Mouse (Mus musculus) forebrain, embryonic 10.5 days (tissue): ENCODE data around the gene Zfp319. TPM values are rescaled to one million over a fixed set of nuclear protein-coding genes. Genes with fewer than 3 reads are reported as not detected.

Experiments used
- DNase-seq: peaks from one replicate; pipeline ENCODE4 v3.0.0-alpha.2; 2017; ENCODE audit warnings: low spot score; ENCODE audit errors: extremely low spot score
- H3K27ac ChIP-seq: fragments of 300-500 bp; sonication (generic); 2 replicates; pipeline ENCODE4 v1.5.1; 2016; ENCODE audit warnings: mild to moderate bottlenecking
- H3K27me3 ChIP-seq: fragments of 300-500 bp; sonication (generic); 2 replicates; pipeline ENCODE4 v1.6.1; 2016; ENCODE audit warnings: mild to moderate bottlenecking; ENCODE audit not compliant: poor library complexity, severe bottlenecking
- H3K36me3 ChIP-seq: fragments of 300-500 bp; sonication (generic); replicated peaks from 2 replicates; pipeline ENCODE4 v1.6.1; 2016; ENCODE audit warnings: mild to moderate bottlenecking, moderate library complexity
- H3K4me1 ChIP-seq: fragments of 300-500 bp; sonication (generic); 2 replicates; pipeline ENCODE4 v1.6.1; 2016
- H3K4me3 ChIP-seq: fragments of 300-500 bp; sonication (generic); 2 replicates; pipeline ENCODE4 v1.5.1; 2016; ENCODE audit warnings: mild to moderate bottlenecking, moderate library complexity
- H3K9me3 ChIP-seq: fragments of 300-500 bp; sonication (generic); 2 replicates; pipeline ENCODE4 v1.6.1; 2016; ENCODE audit warnings: mild to moderate bottlenecking, moderate library complexity
- WGBS: fragments of 180-500 bp; shearing (Covaris S2); methylation state at CpG from one replicate; pipeline ENCODE4 v1.1.7; 2016; 5-methylcytosine and 5-hydroxymethylcytosine counted together
- polyA plus RNA-seq: library from polyadenylated mRNA; unstranded; fragments of >200 nt; fragmentation: Nextera tagmentation; extraction: Ambion mirVana; gene quantifications from 2 replicates; pipeline ENCODE4 v1.2.1, GENCODE M21; 2016

Gene Zfp319
- polyA plus RNA-seq, 1 experiment from 2014 or later, result 10.7 TPM

DNA sequence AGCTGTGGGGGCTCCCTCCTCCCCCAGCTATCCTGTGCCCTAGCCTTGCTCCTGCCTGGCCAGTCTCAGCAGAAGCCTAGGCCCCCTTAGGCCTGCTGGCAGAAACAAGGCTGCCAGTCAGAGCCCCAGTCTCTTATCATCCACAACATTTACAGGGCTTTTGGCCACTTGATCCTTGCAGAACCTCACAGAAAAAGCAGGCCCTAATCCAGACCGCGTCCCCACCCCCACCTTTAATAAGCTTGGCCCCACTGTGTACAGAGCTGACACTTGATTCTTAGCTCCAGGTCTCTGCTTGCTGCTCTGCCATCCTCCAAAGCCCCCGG is 29.2 kb upstream of the Zfp319 start:
- 81% methylated on average over 3 of the region's 3 CpGs for WGBS
- Histone ChIP-seq H3K36me3 (peaks cover 15% of the 10 kb centered on the region), H3K9me3 (peaks cover 4% of the 10 kb centered on the region; the same call in 1 of the 2 replicates), H3K4me3 (no peak overlapping the region), H3K27me3 (no peaks in the 10 kb centered on the region), H3K4me1 (peaks cover 36% of the 10 kb centered on the region), H3K27ac (peak overlapping the region; percentile 68)
- no peak for DNase-seq

DNA sequence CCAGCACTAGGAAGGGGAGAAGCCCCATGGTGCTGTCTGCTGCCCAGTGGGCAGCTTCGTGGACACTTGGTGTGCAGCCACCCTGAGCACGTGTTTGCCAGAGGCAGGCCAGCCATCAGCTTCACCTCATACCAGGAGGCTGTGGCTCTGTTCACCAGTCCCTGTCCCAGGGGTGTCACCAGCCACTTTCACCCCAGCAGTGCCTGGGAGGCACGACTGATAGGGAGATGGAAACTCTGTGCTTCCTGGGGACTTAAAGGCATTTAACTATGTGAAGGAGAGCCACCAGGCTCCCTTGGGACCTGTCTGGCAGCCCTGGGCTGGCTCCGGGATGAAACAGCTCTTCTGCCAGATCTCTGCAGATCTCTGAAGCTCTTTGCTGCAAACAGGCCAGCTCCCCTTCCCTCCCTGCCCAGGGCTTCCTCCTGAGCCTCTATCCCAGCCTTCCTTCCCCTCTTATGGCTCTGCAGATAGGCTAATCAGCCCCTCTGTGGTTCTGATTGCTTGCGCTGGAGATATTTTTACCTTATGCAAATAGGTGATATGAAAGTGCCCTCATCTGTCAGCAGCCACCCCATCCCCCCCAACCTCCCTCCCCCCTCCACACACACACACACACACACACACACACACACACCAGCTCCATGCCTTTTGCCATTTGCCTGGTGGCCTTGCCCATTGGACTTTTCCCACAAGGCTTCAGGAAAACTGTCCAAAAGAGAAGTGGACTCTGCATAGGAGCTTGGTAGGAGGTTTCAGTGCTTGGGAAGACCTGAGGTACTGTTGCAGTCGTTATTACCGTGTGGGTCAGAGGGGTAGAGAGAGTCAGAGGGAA is 28.6 kb upstream of the Zfp319 start:
- peaks cover 4% of the 10 kb centered on the region; the same call in 1 of the 2 replicates for H3K9me3 ChIP-seq
- peak overlapping the region; percentile 68 for H3K27ac ChIP-seq
- DNase-seq, result no peak
- peaks cover 36% of the 10 kb centered on the region for H3K4me1 ChIP-seq
- no peaks in the 10 kb centered on the region for H3K27me3 ChIP-seq
- peaks cover 15% of the 10 kb centered on the region for H3K36me3 ChIP-seq
- no peak overlapping the region for H3K4me3 ChIP-seq
- 59% methylated on average over 7 of the region's 7 CpGs for WGBS

DNA sequence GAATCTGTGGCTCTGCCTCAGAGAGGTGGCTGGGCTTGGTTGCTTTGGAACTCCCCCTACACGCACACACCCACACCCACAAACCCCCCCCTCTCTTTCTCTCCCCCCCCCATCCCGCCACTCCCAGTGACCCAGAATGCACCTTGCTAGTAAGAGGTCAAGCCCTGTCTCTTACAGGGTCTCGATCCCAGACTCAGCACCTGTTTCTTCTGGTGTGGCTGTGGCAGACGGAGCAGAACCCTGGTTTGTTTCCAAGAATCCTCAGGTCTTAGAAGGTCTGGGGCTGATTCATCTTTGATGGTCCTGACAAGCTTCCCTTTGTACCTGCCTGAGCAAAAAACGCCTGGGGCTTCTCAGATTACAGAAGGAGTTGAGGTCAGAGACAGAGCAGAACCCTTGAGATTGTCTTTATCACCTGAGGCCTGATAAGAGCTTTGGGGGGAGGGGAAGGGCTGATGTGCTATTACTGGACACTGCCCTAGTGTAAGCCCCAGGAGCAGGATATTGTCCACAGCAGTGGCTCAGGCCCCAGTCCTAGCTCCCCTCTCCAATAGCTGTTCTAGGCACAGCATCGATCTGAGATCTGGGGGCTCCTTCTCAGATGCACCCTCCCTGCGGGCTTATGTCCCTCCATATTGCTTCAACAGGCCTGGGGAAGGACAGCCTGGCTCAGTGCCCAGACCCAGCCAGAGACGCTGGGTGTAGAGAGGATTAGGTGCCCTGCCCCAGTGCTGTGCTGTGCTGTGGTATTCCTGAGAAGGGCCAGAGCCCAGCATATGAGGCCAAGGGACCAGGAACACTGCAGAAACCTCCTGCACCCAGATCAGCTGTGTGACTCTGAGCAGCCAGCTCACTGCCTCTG is 27.0 kb upstream of the Zfp319 start:
- peaks cover 13% of the 10 kb centered on the region for H3K27me3 ChIP-seq
- 73% methylated on average over 8 of the region's 8 CpGs for WGBS
- H3K4me3 ChIP-seq, result no peak overlapping the region
- H3K27ac ChIP-seq, result no peak overlapping the region
- H3K4me1 ChIP-seq, result peaks cover 47% of the 10 kb centered on the region
- DNase-seq, result no peak
- peaks cover 13% of the 10 kb centered on the region for H3K36me3 ChIP-seq
- peaks cover under 1% of the 10 kb centered on the region; the same call in 1 of the 2 replicates for H3K9me3 ChIP-seq

GRCm38 (mm10) chr8:95354606-95355005 is 22.9 kb upstream of the Zfp319 start:
- Histone ChIP-seq H3K4me1 (peaks cover 54% of the 10 kb centered on the region), H3K36me3 (peaks cover 5% of the 10 kb centered on the region; the same call in 1 of the 2 replicates), H3K27ac (no peak overlapping the region), H3K9me3 (no peaks in the 10 kb centered on the region), H3K27me3 (peaks cover 53% of the 10 kb centered on the region), H3K4me3 (no peak overlapping the region)
- no peak for DNase-seq
- 91% methylated on average over 2 of the region's 2 CpGs for WGBS

DNA sequence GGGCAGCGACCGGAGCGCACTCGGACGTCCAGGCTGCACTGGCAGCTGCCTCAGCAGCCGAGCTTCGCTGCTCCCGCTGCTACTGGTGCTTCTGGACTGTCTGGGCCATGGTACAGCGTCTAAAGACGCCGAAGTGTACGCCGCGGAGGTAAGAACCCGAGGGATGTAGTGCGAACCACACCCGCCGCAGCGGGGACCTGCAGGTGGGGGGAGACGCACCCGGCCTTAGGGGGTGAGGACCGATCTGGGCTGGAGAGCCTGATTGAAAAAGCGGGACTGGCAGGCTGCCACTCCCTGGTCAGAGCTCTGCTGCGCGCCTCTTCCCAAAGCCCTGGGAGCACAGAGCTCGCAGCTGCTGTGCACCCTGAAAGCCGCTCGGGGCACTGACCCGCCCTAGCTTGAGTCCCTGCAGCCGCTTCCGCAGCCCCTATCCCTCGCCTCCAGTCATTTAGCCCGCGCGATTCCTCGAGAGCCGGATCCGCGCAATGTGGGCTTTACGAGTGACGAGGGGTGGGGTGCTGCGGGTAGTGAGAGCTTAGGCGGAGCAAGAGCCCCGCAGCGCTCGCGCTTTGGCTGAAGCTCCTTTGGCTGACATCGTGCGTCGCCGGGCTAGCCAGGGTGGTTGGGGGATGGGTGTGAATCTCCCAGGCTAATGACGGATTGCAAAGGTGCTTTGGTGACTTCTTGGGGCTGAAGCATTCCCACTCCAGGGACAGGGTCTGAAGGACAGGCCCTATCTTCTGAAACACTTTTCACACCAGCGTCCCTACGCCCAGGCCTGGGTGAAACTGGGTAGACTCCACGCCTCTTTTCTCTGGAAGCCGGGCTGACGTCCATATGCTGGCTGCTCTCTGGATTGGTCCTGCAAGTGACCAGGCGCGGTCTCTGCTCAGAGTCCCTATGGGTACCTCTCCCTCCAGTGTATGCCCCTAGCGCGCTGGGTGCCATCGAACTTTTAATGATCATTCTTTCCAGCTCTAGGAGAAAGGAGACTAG is 21.4 kb upstream of the Zfp319 start:
- Histone ChIP-seq H3K27me3 (peaks cover 60% of the 10 kb centered on the region), H3K27ac (peak overlapping the region; percentile 94), H3K9me3 (no peaks in the 10 kb centered on the region), H3K36me3 (peaks cover 5% of the 10 kb centered on the region; the same call in 1 of the 2 replicates), H3K4me1 (peaks cover 48% of the 10 kb centered on the region), H3K4me3 (peak overlapping the region; percentile 80)
- peak; percentile 72 for DNase-seq
- WGBS, result 2% methylated on average over 62 of the region's 62 CpGs

- peak; percentile 80 for DNase-seq
- H3K27me3 ChIP-seq, result peaks cover 60% of the 10 kb centered on the region
- H3K27ac ChIP-seq, result peak within 1 kb of the TSS; percentile 94
- H3K4me1 ChIP-seq, result peaks cover 45% of the 10 kb centered on the region
- peak within 1 kb of the TSS; percentile 80 for H3K4me3 ChIP-seq
- under 1% methylated on average over 77 of the region's 80 CpGs for WGBS
- H3K36me3 ChIP-seq, result peaks cover 5% of the 10 kb centered on the region; the same call in 1 of the 2 replicates
- no peaks in the 10 kb centered on the region for H3K9me3 ChIP-seq
Measured at GRCm38 (mm10) chr8:95352151-95352870, 20.6 kb upstream of the Zfp319 start, which contains the start of gene Mmp15. Gene Mmp15, plus strand, starts transcription at chr8:95352268.

DNA sequence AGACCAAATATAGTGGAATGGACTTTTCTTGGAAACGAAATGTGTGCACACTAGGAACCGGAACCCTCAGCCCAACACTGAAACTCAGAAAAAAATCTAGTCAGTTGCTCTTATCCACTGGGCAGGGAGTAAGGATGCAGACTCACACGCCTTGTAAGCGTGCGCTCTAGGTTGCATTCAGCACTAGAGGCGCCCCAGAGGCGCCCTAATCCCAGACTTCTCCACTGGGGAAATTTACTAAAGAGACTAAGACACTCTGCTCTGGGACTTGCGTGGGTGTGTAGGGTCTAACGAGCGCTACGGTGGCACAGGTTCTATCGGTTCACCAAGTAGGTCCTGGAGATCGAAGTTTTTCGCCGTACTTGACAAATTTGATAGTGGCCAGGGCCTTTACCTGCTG is 19.7 kb upstream of the Zfp319 start:
- Histone ChIP-seq H3K27me3 (peaks cover 60% of the 10 kb centered on the region), H3K4me1 (peaks cover 45% of the 10 kb centered on the region)

GRCm38 (mm10) chr8:95348811-95349630 is 17.3 kb upstream of the Zfp319 start:
- no peaks in the 10 kb centered on the region for H3K9me3 ChIP-seq
- peaks cover 49% of the 10 kb centered on the region for H3K27me3 ChIP-seq
- H3K27ac ChIP-seq, result no peak overlapping the region
- no peak overlapping the region for H3K4me3 ChIP-seq
- peaks cover 8% of the 10 kb centered on the region for H3K36me3 ChIP-seq
- 77% methylated on average over 18 of the region's 19 CpGs for WGBS
- DNase-seq, result no peak
- peaks cover 36% of the 10 kb centered on the region for H3K4me1 ChIP-seq

More for the DNA sequence above, 19.7 kb upstream of the Zfp319 start:
- 3% methylated on average over 15 of the region's 15 CpGs for WGBS
- Histone ChIP-seq H3K36me3 (peaks cover 5% of the 10 kb centered on the region; the same call in 1 of the 2 replicates), H3K9me3 (no peaks in the 10 kb centered on the region), H3K27ac (no peak overlapping the region), H3K4me3 (peak overlapping the region; percentile 80)
- DNase-seq, result peak; percentile 32

DNA sequence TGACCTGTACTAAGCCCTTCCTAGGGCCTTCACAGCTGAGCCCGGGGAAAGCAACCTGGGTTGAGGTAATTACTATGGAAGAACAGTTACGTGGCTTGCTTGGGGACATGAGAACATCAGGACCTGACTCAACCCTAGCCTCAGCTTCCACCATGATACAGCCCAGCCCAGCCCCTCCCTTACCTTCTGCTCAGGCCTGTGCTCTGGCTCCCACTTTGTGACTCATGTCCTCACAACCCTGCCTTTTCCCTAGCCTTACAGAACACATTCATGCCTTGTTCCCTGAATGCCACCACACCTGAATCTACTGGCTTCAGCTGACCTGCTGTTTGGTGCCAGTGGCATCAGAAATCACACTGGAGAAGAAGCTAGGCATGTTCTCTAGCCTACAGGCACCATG is 16.6 kb upstream of the Zfp319 start:
- no peak for DNase-seq
- no peak overlapping the region for H3K27ac ChIP-seq
- H3K9me3 ChIP-seq, result no peaks in the 10 kb centered on the region
- 88% methylated on average over 2 of the region's 2 CpGs for WGBS
- no peak overlapping the region for H3K4me3 ChIP-seq
- peaks cover 15% of the 10 kb centered on the region for H3K36me3 ChIP-seq
- H3K27me3 ChIP-seq, result peaks cover 43% of the 10 kb centered on the region
- H3K4me1 ChIP-seq, result peaks cover 30% of the 10 kb centered on the region

DNA sequence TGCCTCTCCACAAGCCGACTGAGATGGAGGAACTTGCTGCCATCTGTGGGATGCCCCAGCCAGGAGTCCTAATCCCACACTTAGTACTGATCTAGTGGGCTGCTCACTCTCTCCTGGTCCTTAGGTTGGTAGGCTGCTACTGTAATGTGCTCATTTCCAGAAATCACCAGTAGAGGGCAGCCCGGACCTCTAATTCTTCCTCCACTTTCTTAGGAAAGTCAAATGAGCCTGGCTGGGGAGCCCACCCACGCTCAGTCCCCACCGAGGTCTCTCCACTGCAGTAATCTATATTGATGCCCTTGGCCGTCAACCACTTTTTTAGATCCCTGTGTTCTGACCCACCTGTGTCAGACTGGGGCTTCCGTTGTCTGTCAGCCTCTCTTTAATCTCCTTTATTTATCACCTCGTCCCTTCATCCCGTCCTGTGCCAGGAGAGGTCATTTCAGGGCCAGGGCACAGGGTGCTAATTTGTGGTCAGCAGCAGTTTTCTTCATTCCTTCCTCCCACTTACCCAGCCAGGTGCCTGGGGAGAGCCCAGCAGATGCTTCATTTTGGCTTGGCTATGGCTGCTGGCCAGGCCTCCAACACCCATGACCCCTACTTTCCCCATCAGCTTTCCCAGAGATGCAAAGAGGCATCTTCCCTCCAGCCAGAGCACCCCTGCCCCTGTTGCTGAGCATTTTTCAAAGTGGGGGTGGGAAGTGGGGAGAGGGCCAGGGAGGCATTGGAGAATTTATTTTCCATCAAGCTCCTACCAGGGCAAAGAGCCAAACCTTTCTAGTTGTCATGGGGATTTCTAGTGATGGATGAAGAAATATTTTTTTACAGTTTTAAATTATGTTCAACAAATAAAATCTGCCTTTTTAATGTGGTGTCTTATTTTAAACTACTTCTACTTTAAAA is 15.1 kb upstream of the Zfp319 start:
- Histone ChIP-seq H3K4me3 (no peak overlapping the region), H3K36me3 (peaks cover 18% of the 10 kb centered on the region), H3K27me3 (peaks cover 28% of the 10 kb centered on the region), H3K4me1 (peaks cover 21% of the 10 kb centered on the region), H3K27ac (no peak overlapping the region), H3K9me3 (no peaks in the 10 kb centered on the region)
- peak; percentile 64 for DNase-seq
- 43% methylated on average over 8 of the region's 8 CpGs for WGBS
